Mouse (Mus musculus) liver, postnatal 0 days (tissue): ENCODE measurements at regions not wholly inside any gene's neighbourhood (a gene's known extent, or its start where the extent isn't known, plus 50 kb on each side); places are given as distances from the start of the nearest gene placed in this dataset.

ENCODE experiments used
- CTCF ChIP-seq: sonication (generic); IDR thresholded peaks from 2 replicates; pipeline ENCODE4 v1.5.1; 2016; ENCODE audit warnings: antibody characterized with exemption, low read depth
- EP300 ChIP-seq: IDR thresholded peaks from 2 replicates; pipeline ENCODE4 v1.6.1; 2016; ENCODE audit warnings: antibody characterized with exemption, low read depth, mild to moderate bottlenecking

GRCm38 (mm10) chr16:23785216-23785615 is 105.5 kb downstream of the Sst start:
- TF ChIP-seq CTCF (no peak), EP300 (no peak)
